Mouse (Mus musculus) brain, embryonic 14.5 days (tissue): Measurements from ENCODE around the gene Irgq. TPM values are rescaled to one million over a fixed set of nuclear protein-coding genes. Genes with fewer than 3 reads are reported as not detected.

ENCODE experiments used
- DNase-seq: peaks from one replicate; pipeline ENCODE4 v3.0.0-alpha.2; 2011; ENCODE audit warnings: low read depth
- CTCF ChIP-seq: fragments of 200-500 bp; IDR thresholded peaks from 2 replicates; pipeline ENCODE4 v1.5.1; 2012; ENCODE audit warnings: inconsistent platforms, mild to moderate bottlenecking, moderate library complexity, borderline replicate concordance; ENCODE audit not compliant: insufficient read depth, insufficient read length; ENCODE audit errors: extremely low read depth
- POLR2A ChIP-seq: fragments of 200-500 bp; IDR thresholded peaks from 2 replicates; pipeline ENCODE4 v1.6.1; 2012; ENCODE audit warnings: mild to moderate bottlenecking, inconsistent platforms, borderline replicate concordance; ENCODE audit not compliant: poor library complexity, insufficient read depth, insufficient read length, severe bottlenecking; ENCODE audit errors: extremely low read depth
- polyA plus RNA-seq: library from polyadenylated mRNA; depleted of rRNA; stranded (reverse); fragments of >200 nt; gene quantifications from 2 replicates; pipeline ENCODE4 v1.2.3, GENCODE M21; 2012; rRNA removed

Gene Irgq
- polyA plus RNA-seq, 1 experiment, result 66.4 TPM

- DNase-seq, result no peak
- TF ChIP-seq CTCF, result no peak
- no peak for TF ChIP-seq POLR2A
These were observed 54.4 kb downstream of the Irgq start for GRCm38 (mm10) chr7:24584876-24585275.

DNA sequence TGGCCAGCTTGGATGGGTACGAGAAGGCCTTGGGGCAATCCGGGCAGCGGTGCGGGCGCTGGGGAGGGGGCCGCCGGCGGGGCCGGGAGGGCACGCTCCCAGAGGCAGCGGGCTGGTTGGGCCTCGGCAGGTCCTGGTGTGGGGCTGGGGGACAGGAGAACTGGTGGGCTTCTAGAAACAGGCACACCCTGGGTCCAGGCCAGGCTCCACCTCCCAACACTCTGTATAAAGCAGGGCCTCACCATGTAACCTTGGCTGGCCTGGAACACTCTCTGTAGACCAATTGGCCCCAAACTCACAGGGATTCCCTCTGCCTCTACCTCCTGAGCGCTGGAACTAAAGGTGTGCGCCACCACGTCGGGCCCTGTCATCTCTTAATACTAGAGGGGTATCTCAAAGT, 55.5 kb downstream of the Irgq start:
- no peak for DNase-seq
- TF ChIP-seq CTCF, result no peak
- TF ChIP-seq POLR2A, result no peak

GRCm38 (mm10) chr7:24586828-24587227, 56.3 kb downstream of the Irgq start:
- DNase-seq, result peak; percentile 26
- TF ChIP-seq POLR2A (no peak), CTCF (no peak)

- TF ChIP-seq CTCF (no peak), POLR2A (peak; percentile 69; the same call in 1 of the 2 replicates)
- peak; percentile 94 for DNase-seq
These were observed 57.0 kb downstream of the Irgq start, which contains the start of the genes Ethe1 and Zfp575 for GRCm38 (mm10) chr7:24587330-24588105. Ethe1 (plus strand) TSS chr7:24587543. Zfp575 (minus strand) TSS chr7:24587641.

Other genes starting within 250 kb of the Irgq start
- gene Zfp61, start 229.5 kb upstream of the Irgq start, polyA plus RNA-seq, result 33.9 and 39.2 TPM in 2 replicates
- gene Zfp94, start 214.0 kb upstream of the Irgq start, polyA plus RNA-seq, result 19.3 and 26.9 TPM in 2 replicates
- 0.19 and 0.23 TPM in 2 replicates for gene Tescl, start 196.8 kb upstream of the Irgq start, polyA plus RNA-seq
- 0.07 and 0.11 TPM in 2 replicates for gene Lypd5, start 181.5 kb upstream of the Irgq start, polyA plus RNA-seq
- 0.76 and 1.4 TPM in 2 replicates for gene Kcnn4, start 160.4 kb upstream of the Irgq start, polyA plus RNA-seq
- gene Smg9, start 131.1 kb upstream of the Irgq start, polyA plus RNA-seq, result 66.2 and 69.6 TPM in 2 replicates
- gene Irgc1, start 78.4 kb upstream of the Irgq start, polyA plus RNA-seq, result 0.05 TPM in 1 of 2 replicates, not detected in the other
- 1.4 and 2.1 TPM in 2 replicates for gene Plaur, start 68.2 kb upstream of the Irgq start, polyA plus RNA-seq
- 178 and 268 TPM in 2 replicates for gene Cadm4, start 48.7 kb upstream of the Irgq start, polyA plus RNA-seq
- gene Zfp428, start 23.7 kb upstream of the Irgq start, polyA plus RNA-seq, result 269 and 420 TPM in 2 replicates
- not detected in 2 replicates for gene AC161166.1, start 18.2 kb upstream of the Irgq start, polyA plus RNA-seq
- gene Pinlyp, start 15.4 kb downstream of the Irgq start, polyA plus RNA-seq, result 0.21 and 0.34 TPM in 2 replicates
- gene Xrcc1, start 15.6 kb downstream of the Irgq start, polyA plus RNA-seq, result 71.6 and 84.1 TPM in 2 replicates
- gene Ethe1, start 56.9 kb downstream of the Irgq start, polyA plus RNA-seq, result 14.4 and 18.8 TPM in 2 replicates
- 4.8 and 9.6 TPM in 2 replicates for gene Zfp575, start 57.0 kb downstream of the Irgq start, polyA plus RNA-seq
- 0.30 and 0.59 TPM in 2 replicates for gene Phldb3, start 80.1 kb downstream of the Irgq start, polyA plus RNA-seq
- gene Lypd3, start 105.9 kb downstream of the Irgq start, polyA plus RNA-seq, result 1.8 and 2.9 TPM in 2 replicates
- gene Tex101, start 146.0 kb downstream of the Irgq start, polyA plus RNA-seq, result not detected in 2 replicates
- gene BC049730, start 178.6 kb downstream of the Irgq start, polyA plus RNA-seq, result not detected in 2 replicates
- not detected in 2 replicates for gene Gm4763, start 196.2 kb downstream of the Irgq start, polyA plus RNA-seq
- gene Cd177, start 229.6 kb downstream of the Irgq start, polyA plus RNA-seq, result 0.15 and 0.19 TPM in 2 replicates
- gene Ceacam10, start 246.5 kb downstream of the Irgq start, polyA plus RNA-seq, result 0.19 and 0.24 TPM in 2 replicates